Mouse (Mus musculus) left cerebral cortex, adult 2 months (tissue): Measurements from ENCODE around the gene Nr1h2. TPM values are rescaled to one million over a fixed set of nuclear protein-coding genes. Genes with fewer than 3 reads are reported as not detected.

Source experiments
- DNase-seq, 2 experiments: peaks; one replicate each; pipeline ENCODE4 v3.0.0; 2021 to 2022; ENCODE audit warnings: low spot score in 2 of 2, mixed read lengths in 1 of 2; ENCODE audit errors: extremely low spot score in 1 of 2
- H3K27ac ChIP-seq: fragments of 200-600 bp; 2 replicates; pipeline ENCODE4 v1.8.1; 2022
- H3K4me3 ChIP-seq: fragments of 200-600 bp; 2 replicates; pipeline ENCODE4 v1.8.1; 2022
- CTCF ChIP-seq: fragments of 200-600 bp; IDR thresholded peaks from 2 replicates; pipeline ENCODE4 v1.8.1; 2022; ENCODE audit warnings: antibody characterized with exemption, mild to moderate bottlenecking, moderate library complexity
- intact Hi-C: fragments of 180-260 bp; cut with DNase I; formaldehyde crosslinking; loops from one replicate; pipeline ENCODE4 v1.15.1; 2025
- total RNA-seq, 2 experiments: library from RNA; stranded (reverse); gene quantifications; 2 replicates each; pipeline ENCODE4 v1.2.3; 2021

Gene Nr1h2
- total RNA-seq, 2 experiments from 2014 or later = 78.4 to 82.5 TPM

GRCm38 (mm10) chr7:44593775-44594174, 40.0 kb upstream of the Nr1h2 start:
- DNase-seq = peak; percentile 87 to 88
- no peak for TF ChIP-seq CTCF
- H3K4me3 ChIP-seq = peak overlapping the region; percentile 75
- H3K27ac ChIP-seq = peak overlapping the region; percentile 84
- intact Hi-C loops = no loop called here

- Histone ChIP-seq H3K27ac (no peak overlapping the region; the same call in 1 of the 2 replicates), H3K4me3 (peak overlapping the region; percentile 75)
- DNase-seq = no peak
- intact Hi-C loops = no loop called here
- no peak for TF ChIP-seq CTCF
Measured at GRCm38 (mm10) chr7:44593051-44593450, 39.3 kb upstream of the Nr1h2 start.

GRCm38 (mm10) chr7:44591348-44592116, 37.8 kb upstream of the Nr1h2 start:
- intact Hi-C loops = no loop called here
- DNase-seq = peak in 1 of 2 experiments; percentile 41
- H3K4me3 ChIP-seq = peak overlapping the region; percentile 75
- no peak for TF ChIP-seq CTCF
- H3K27ac ChIP-seq = peak overlapping the region; percentile 85

- no peak for TF ChIP-seq CTCF
- peak within 1 kb of the TSS; percentile 85 for H3K27ac ChIP-seq
- intact Hi-C loops = no loop called here
- H3K4me3 ChIP-seq = peak within 1 kb of the TSS; percentile 75
- DNase-seq = peak; percentile 86 to 92
Measured at GRCm38 (mm10) chr7:44590402-44591347, 36.9 kb upstream of the Nr1h2 start, which contains the start of gene Kcnc3. Gene Kcnc3 (plus strand): TSS chr7:44590664.

GRCm38 (mm10) chr7:44589946-44590345, 36.2 kb upstream of the Nr1h2 start:
- peak overlapping the region; percentile 54 for H3K4me3 ChIP-seq
- peak overlapping the region; percentile 55; the same call in 1 of the 2 replicates for H3K27ac ChIP-seq
- TF ChIP-seq CTCF = no peak
- no peak for DNase-seq
- intact Hi-C loops = no loop called here

- peak; percentile 73 to 82 for DNase-seq
- peak overlapping the region; percentile 54 for H3K4me3 ChIP-seq
- intact Hi-C loops = no loop called here
- no peak; the same call in 1 of the 2 replicates for TF ChIP-seq CTCF
- H3K27ac ChIP-seq = peak overlapping the region; percentile 53; the same call in 1 of the 2 replicates
Measured at GRCm38 (mm10) chr7:44589149-44589548, 35.4 kb upstream of the Nr1h2 start.

- intact Hi-C loops = no loop called here
- no peak for TF ChIP-seq CTCF
- DNase-seq = no peak
- Histone ChIP-seq H3K4me3 (peak overlapping the region; percentile 54), H3K27ac (no peak overlapping the region; the same call in 1 of the 2 replicates)
Measured at GRCm38 (mm10) chr7:44588338-44588737, 34.6 kb upstream of the Nr1h2 start.

- H3K27ac ChIP-seq = no peak overlapping the region; the same call in 1 of the 2 replicates
- no peak for DNase-seq
- peak overlapping the region; percentile 50 for H3K4me3 ChIP-seq
- no peak for TF ChIP-seq CTCF
- intact Hi-C loops = no loop called here
Measured at GRCm38 (mm10) chr7:44587676-44588075, 33.9 kb upstream of the Nr1h2 start.

- H3K4me3 ChIP-seq = peak overlapping the region; percentile 50
- peak overlapping the region; percentile 90 for H3K27ac ChIP-seq
- peak; percentile 79 to 80 for DNase-seq
- intact Hi-C loops = no loop called here
- TF ChIP-seq CTCF = no peak
Measured at GRCm38 (mm10) chr7:44586930-44587329, 33.2 kb upstream of the Nr1h2 start.

- peak overlapping the region; percentile 90 for H3K27ac ChIP-seq
- intact Hi-C loops = no loop called here
- DNase-seq = peak; percentile 69 to 73
- peak overlapping the region; percentile 50 for H3K4me3 ChIP-seq
- no peak for TF ChIP-seq CTCF
Measured at GRCm38 (mm10) chr7:44586518-44586917, 32.8 kb upstream of the Nr1h2 start.

GRCm38 (mm10) chr7:44585606-44586005, 31.9 kb upstream of the Nr1h2 start:
- intact Hi-C loops = no loop called here
- no peak for TF ChIP-seq CTCF
- Histone ChIP-seq H3K4me3 (no peak overlapping the region), H3K27ac (no peak overlapping the region)
- no peak for DNase-seq

- H3K4me3 ChIP-seq = no peak overlapping the region
- H3K27ac ChIP-seq = no peak overlapping the region
- no peak for DNase-seq
- intact Hi-C loops = no loop called here
- TF ChIP-seq CTCF = no peak
Measured at GRCm38 (mm10) chr7:44584921-44585320, 31.2 kb upstream of the Nr1h2 start.
